Mouse (Mus musculus): Measurements from ENCODE around the gene Ocm. TPM values are rescaled to one million over a fixed set of nuclear protein-coding genes. Genes with fewer than 3 reads are reported as not detected.
A peak's percentile ranks its signal among the peaks of the same experiment; 100 is the strongest.

Gene Ocm
- polyA plus RNA-seq, 1 experiment from 2014 or later = not detected

DNA sequence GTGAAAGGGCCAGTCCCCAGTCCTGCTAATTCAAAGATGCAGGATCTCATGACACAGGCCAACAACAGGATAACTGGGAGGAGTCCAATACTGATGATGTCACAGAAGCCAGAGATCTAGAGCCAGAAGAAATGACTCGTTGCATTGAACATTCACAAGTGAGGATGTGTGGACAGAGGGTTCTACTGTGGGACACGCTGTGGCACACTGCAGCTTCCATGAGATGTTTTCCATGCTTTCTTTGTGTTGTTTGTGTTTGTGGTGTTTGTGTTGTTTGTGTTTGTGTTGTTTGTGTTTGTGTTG, 50.9 kb downstream of the Ocm start:
- no peak overlapping the region for H3K4me2 ChIP-seq (ENCODE audit: low read length)
- no peak overlapping the region for H3K4me3 ChIP-seq (ENCODE audit: low read depth, low read length)
- no peaks in the 10 kb centered on the region for H3K27me3 ChIP-seq (replicated peaks; ENCODE audit: control insufficient read depth, insufficient read depth, low read length)
- H3K27ac ChIP-seq (ENCODE audit: low read depth, low read length) = no peak overlapping the region
- H3K9me3 ChIP-seq (replicated peaks; ENCODE audit: control insufficient read depth, low read length) = no peaks in the 10 kb centered on the region
- H3K4me1 ChIP-seq (ENCODE audit: control insufficient read depth, insufficient read depth, low read length) = no peaks in the 10 kb centered on the region
- 0 out of 2 replicates have a peak, but pooled peaks have one; percentile 10 for ATAC-seq
- DNase-seq (ENCODE audit: low spot score) = no peak
- WGBS = 49% methylated on average over 2 of the region's 2 CpGs
- H3K36me3 ChIP-seq (ENCODE audit: control insufficient read depth, insufficient read depth, low read length) = no peaks in the 10 kb centered on the region
- no peak overlapping the region for H3K9ac ChIP-seq (ENCODE audit: low read length)

DNA sequence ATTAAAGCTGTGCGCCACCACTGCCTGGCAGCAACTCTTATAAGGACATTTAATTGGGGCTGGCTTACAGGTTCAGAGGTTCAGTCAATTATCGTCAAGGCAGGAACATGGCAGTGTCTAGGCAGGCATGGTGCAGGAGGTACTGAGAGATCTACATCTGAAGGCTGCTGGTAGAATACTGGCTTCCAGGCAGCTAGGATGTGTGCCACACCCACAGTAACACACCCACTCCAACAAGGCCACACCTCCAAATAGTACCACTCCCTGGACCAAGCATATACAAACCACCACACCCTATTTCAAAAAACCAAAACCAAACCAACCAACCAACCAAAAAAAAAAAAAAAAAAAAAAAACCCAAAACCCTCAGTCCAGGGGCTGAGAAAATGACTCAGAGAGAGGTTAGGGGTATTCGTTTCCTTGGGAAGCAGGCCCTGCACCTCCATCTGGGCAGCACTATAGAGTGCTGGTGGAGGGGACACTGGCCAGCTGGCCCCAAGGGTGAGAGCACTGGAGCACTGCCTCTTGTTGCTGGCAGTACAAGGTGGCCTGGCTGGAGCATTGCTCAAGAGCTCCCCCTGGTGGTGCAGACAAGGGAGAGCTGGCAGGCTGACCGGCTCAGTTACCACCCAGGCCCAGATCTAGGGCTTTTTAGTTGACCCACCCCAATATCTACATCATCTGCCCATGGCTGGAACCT, 51.4 kb downstream of the Ocm start:
- Histone ChIP-seq H3K27me3 (replicated peaks; ENCODE audit: control insufficient read depth, insufficient read depth, low read length) (no peaks in the 10 kb centered on the region), H3K9me3 (replicated peaks; ENCODE audit: control insufficient read depth, low read length) (no peaks in the 10 kb centered on the region), H3K4me3 (ENCODE audit: low read depth, low read length) (no peak overlapping the region), H3K4me1 (ENCODE audit: control insufficient read depth, insufficient read depth, low read length) (no peaks in the 10 kb centered on the region), H3K36me3 (ENCODE audit: control insufficient read depth, insufficient read depth, low read length) (no peaks in the 10 kb centered on the region), H3K27ac (ENCODE audit: low read depth, low read length) (no peak overlapping the region), H3K4me2 (ENCODE audit: low read length) (no peak overlapping the region), H3K9ac (ENCODE audit: low read length) (no peak overlapping the region)
- DNase-seq (ENCODE audit: low spot score) = peak; percentile 67
- WGBS = 51% methylated on average over 4 of the region's 4 CpGs
- peak; percentile 60; the same call in 1 of the 2 replicates for ATAC-seq

DNA sequence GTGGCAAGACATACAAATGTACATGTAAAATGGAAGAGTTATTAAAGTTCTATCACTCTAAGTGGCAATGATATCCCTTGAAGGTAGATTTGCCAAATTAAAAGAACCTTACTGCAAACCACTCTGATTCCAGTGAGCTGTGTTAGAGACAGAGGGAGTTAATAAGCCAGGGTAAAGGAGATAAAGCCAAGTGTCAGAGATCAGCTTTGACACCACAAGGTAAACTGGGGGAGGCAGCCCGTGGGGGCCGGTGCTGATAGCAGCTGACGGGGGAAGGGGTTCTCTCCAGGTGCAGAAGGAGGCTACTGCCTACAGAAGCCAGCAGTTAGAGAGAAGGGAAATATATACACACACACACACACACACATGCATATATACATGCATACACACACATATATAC, 53.8 kb downstream of the Ocm start:
- Histone ChIP-seq H3K4me2 (ENCODE audit: low read length) (no peak overlapping the region), H3K4me3 (ENCODE audit: low read depth, low read length) (no peak overlapping the region), H3K4me1 (ENCODE audit: control insufficient read depth, insufficient read depth, low read length) (no peaks in the 10 kb centered on the region), H3K27me3 (replicated peaks; ENCODE audit: control insufficient read depth, insufficient read depth, low read length) (no peaks in the 10 kb centered on the region), H3K9ac (ENCODE audit: low read length) (no peak overlapping the region), H3K27ac (ENCODE audit: low read depth, low read length) (no peak overlapping the region), H3K9me3 (replicated peaks; ENCODE audit: control insufficient read depth, low read length) (no peaks in the 10 kb centered on the region), H3K36me3 (ENCODE audit: control insufficient read depth, insufficient read depth, low read length) (no peaks in the 10 kb centered on the region)
- DNase-seq (ENCODE audit: low spot score) = no peak
- WGBS = 85% methylated on average over 3 of the region's 3 CpGs
- no peak for ATAC-seq

Other genes with a start within 250 kb of the Ocm start
- 42.5 and 46.9 TPM in 2 replicates for gene Eif2ak1, start 208.9 kb downstream of the Ocm start, polyA plus RNA-seq (2014; fragmentation: Nextera tagmentation; extraction: Ambion mirVana)
- gene Ankrd61, start 129.0 kb downstream of the Ocm start, polyA plus RNA-seq (2014; fragmentation: Nextera tagmentation; extraction: Ambion mirVana) = 0.16 and 0.48 TPM in 2 replicates
- 93.9 and 101 TPM in 2 replicates for gene Aimp2, start 116.8 kb downstream of the Ocm start, polyA plus RNA-seq (2014; fragmentation: Nextera tagmentation; extraction: Ambion mirVana)
- gene Pms2, start 116.7 kb downstream of the Ocm start, polyA plus RNA-seq (2014; fragmentation: Nextera tagmentation; extraction: Ambion mirVana) = 23.7 and 26.8 TPM in 2 replicates
- 1.3 and 1.9 TPM in 2 replicates for gene Gm42421, start 98.5 kb downstream of the Ocm start, polyA plus RNA-seq (2014; fragmentation: Nextera tagmentation; extraction: Ambion mirVana)
- gene Rsph10b, start 93.6 kb downstream of the Ocm start, polyA plus RNA-seq (2014; fragmentation: Nextera tagmentation; extraction: Ambion mirVana) = 1.5 and 2.8 TPM in 2 replicates
- gene Ccz1, start 11.8 kb downstream of the Ocm start, polyA plus RNA-seq (2014; fragmentation: Nextera tagmentation; extraction: Ambion mirVana) = 93.0 and 98.1 TPM in 2 replicates
- gene Lmtk2, start 73.8 kb upstream of the Ocm start, polyA plus RNA-seq (2014; fragmentation: Nextera tagmentation; extraction: Ambion mirVana) = 5.2 and 7.4 TPM in 2 replicates
- gene Bhlha15, start 163.6 kb upstream of the Ocm start, polyA plus RNA-seq (2014; fragmentation: Nextera tagmentation; extraction: Ambion mirVana) = 0.06 TPM in 1 of 2 replicates, not detected in the other
- 21.7 and 26.5 TPM in 2 replicates for gene Tecpr1, start 196.9 kb upstream of the Ocm start, polyA plus RNA-seq (2014; fragmentation: Nextera tagmentation; extraction: Ambion mirVana)
- 82.8 and 105 TPM in 2 replicates for gene Bri3, start 217.8 kb upstream of the Ocm start, polyA plus RNA-seq (2014; fragmentation: Nextera tagmentation; extraction: Ambion mirVana)